Mouse (Mus musculus) thymus, postnatal 4 days (tissue): Measurements from ENCODE around the gene Krt77.
A peak's percentile ranks its signal among the peaks of the same experiment; 100 is the strongest.

Source experiments
- DNase-seq: peaks from one replicate; pipeline ENCODE4 v3.0.0; 2021

Gene Krt77

GRCm38 (mm10) chr15:101869431-101869830 lies at the start of gene Krt77:
Krt77 (minus strand) TSS chr15:101869705.
- DNase-seq: no peak

DNA sequence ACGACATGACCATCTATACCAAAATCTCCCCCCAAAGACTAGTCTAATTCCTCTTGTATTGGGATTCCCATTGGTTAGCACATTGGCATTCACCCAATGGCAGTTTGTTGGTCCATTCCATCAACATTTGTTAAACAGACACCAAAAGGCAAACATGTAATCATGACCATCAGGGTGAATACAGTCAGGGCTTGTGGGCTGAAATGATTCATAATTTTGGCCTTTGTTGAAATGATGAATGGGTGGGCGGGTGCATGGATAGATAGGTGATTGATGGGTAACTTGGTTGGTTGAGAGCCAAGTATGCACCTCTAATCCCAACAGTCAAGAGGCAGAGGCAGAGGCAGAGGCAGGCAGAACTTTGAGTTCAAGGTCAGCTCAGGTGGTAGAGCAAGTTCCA lies 46.6 kb upstream of the Krt77 start:
- DNase-seq: no peak

GRCm38 (mm10) chr15:101904849-101905248 lies 35.3 kb upstream of the Krt77 start:
- DNase-seq: no peak

DNA sequence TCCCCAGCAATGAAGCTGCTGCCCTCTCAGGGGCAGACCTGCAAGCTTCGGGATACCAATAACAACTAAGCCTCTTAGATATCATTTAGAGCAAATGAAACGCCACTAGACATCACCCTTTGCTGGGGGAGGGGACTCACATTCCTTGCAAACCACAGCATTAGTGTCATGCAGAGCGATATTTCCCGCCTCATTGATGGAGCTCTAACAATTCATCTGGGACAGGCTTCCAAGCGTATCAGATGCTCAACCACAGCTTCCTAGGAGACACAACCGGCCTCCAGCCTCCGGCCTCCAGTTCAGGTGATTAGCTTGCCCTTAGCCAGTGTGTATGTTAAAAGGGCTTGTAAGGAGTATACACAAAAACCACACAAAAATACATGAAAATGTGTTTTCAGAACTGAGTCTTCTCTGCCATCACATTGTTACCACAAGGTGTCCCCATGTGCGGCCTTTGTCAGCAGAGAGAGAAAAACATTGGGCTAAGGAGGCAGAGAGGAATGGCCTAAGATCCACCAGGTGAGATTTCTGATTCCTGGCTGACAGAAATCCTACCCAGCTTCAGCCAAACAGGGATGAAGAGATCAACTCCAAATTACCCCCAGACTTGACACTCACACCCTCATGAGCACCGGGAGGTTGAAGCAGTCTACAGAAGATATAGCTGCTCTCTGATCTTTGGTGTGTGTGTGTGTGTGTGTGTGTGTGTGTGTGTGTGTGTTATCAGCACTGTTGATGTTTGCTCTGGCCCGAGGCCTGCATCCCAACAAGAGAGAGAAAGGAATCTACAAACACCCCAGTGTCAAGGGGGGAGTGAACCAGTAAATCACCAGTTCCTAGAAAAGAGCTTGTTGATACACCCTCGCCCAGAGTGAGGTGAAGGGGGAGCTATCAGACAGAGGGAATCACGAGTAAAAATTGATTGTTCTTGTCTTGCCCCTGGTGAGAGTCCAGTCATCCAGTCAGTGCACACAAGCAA lies 33.0 kb upstream of the Krt77 start:
- DNase-seq: no peak

DNA sequence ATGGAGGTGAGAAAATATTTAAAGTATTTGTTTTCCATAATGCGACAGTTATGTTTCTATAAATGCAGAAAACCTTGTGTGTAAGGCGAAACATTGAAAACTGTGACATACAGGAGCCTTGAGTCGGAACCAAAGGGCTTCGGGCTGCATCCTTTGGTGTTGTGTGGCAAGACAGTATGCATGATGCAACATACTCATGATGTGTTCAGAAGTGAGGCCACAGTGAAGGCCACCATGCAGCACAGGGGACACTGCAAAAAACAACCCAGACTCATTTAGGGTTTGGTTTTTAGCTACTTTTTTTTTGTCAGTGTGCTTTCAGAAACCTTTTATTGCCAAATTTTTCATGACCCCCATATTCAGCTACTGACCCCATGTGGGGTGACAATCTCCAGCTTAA lies 25.7 kb upstream of the Krt77 start:
- no peak for DNase-seq

- no peak for DNase-seq
Measured at GRCm38 (mm10) chr15:101892820-101893219, 23.3 kb upstream of the Krt77 start, which contains the start of gene Krt76. Krt76 (minus strand) TSS chr15:101892920.

DNA sequence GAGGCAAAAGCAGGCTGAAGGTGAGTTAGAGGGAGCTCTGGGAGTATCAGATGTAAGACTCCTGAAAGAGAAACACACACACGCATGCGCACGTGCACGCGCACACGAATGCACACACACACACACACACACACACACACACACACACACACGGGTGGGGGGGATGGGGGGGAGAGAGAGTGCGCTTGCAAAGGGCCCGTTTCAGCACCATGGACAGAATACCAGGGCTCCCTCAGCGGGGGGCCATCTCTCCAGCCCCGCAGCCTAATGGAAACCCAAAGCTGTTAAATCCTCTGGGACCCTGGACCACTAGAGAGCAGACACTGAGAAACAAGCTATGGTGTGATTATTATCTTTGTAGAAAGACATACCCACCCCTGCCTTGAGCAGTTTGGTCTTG lies 10.3 kb upstream of the Krt77 start:
- DNase-seq: peak; percentile 21

DNA sequence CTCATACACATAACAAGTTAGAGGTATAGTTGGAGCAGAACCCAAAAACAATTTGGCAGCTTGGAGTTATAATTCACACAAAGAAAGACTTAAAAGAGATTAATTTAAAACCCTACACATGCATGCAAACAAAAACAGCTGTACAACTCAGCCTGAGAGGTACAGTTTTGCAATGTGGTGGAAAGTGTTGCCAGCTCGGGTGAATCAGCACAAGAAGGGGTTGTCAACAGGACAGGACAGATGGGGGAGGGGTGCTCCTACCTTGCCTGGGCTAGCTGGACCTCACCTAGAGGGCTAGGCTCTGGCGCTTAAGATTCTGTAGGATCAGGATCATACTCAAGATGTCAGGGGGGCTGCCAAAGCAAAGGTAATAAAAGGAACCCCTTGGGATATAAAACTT lies 8.5 kb upstream of the Krt77 start:
- no peak for DNase-seq

DNA sequence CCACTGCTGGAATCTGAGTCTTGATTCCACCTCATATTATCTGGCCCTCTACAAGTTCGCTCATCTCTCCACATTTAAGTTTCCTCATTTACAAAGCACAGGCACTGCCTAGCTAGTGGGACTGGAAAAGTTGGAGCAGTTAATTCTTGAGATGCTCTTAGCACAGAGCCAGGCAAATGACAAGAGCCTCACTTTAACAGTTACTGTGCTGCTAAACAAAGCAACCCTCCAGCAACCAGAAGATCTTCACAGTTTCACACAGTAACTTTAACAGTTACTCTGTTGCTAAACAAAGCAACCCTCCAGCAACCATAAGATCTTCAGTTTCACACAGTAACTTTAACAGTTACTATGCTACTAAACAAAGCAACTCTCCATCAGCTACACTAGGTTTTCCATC lies 4.9 kb upstream of the Krt77 start:
- DNase-seq: no peak

DNA sequence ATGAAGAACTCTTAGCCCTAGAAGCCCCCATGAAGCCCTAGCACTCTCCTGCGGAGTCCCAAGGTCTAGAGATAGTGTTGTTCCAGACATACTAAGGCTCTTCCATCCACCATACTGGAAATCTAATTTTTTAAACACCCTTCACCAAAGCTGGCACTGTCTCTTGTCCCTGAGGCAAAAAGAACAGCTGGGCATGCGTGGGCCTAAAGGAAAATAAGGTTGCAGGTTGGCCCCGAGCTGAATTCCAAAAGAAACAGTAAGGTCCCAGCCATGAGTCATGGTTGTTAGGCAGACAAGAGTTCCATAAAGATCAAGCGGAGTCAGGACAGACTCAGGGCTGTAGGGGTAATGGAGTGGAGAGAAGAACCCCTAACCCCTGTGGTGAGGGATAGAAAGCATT lies 3.7 kb upstream of the Krt77 start:
- no peak for DNase-seq

DNA sequence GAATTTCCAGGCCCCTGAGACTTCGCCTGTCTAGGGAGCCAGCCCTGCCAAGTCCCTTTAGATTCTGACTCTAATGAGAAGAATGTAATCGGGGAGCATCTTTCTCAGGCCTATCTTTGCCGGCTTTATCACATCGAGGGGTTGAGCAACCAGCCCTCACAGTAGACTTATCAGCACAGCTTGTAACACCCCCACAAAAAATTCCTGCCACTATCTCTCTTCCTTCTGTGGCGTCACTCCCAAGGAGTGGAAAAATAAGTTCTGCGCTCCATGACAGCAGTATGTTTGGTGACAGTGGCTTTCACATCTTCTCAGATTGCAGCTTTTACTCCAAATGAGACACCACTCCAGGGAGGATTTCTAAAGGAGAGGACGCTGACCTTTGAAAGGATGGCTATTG lies 2.8 kb downstream of the Krt77 start:
- DNase-seq: no peak

DNA sequence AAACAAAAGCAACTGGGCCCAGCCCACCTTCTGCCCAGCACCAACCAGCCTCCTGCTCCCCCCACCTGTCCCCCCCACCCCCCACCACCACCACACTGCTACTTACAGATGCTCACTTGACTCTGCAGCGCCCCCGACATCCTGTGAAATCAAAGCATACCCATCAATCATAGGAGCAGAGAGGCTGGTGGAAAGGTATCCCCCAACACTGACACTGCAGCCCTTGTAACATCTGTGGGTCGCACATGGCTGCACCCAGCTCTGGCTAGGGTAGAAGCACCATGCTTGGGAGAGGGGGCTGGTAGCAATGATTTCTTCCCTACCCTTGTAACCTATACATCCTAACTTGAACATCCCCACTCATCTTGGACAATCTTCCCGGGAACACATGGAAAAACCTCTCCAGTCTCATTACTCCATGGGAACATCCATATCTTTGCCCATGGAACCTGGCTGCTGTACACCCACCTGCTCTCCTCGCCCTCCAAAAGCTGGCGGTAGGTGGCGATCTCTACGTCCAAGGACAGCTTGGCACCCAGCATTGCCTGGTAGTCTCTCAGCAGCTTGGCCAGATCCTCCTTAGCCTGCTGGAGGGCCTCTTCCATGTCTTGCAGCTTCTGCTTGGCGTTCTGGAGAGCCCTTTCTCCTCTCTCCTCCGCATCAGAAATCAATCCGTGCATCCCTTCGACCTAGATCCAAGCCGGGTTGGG lies 8.9 kb downstream of the Krt77 start:
- peak; percentile 25 for DNase-seq

DNA sequence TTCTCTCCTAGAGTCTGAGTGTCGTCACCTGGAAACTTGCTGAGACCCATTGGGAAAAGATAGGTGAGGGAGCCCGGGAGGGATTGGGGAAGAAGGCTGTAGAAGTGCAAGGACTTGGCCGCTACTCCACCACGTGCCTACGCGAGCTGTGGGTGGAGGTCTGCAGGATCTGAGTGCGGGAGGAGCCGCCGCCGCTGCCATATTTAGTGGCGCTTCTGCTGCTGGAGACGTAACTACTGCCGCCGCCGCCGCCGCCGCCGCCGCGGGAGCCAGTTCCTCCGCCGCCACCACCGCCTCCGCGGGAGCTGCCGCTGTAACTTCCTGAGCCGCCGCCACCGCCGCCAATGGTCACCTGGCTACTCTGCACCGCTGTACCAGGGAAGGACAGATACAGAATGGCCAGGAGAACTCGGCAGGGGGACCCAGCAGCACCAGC lies 9.8 kb downstream of the Krt77 start:
- peak; percentile 66 for DNase-seq

DNA sequence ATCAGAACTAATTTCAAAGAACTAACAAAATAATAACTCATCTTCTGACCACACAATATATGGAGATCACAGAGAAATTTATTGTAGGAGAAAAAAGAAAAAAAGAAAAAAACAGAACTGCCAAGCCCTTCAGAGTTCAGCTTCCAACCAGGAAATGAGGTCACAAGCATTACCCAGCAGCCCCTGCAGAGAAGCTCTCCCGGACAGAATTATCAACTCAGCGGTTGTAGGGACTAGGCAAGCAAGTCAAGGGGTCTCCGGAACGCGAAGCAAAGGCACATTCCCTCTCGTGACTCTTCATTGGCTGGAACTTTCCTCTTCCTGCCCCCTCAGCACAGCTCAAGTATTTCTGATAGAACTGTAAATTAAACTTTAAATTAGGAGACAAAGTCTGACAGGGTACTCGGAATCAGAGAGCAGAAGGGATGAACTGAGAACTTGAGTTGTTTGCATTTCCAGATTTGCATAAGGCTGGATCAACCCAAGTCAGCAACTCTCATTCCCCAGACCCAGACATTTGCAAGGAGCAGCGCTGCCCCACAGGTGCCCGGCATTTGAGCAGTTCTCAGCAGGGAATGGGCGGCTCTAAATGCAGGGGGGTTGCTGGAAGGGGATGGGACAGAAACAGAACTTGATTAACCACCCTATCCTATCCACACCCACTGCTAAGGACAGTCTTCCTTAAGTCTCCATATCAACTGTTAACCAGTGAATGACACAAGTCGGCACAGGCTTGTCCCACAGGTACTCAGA lies 10.7 kb downstream of the Krt77 start:
- no peak for DNase-seq

GRCm38 (mm10) chr15:101856696-101857095 lies 12.8 kb downstream of the Krt77 start:
- DNase-seq: no peak

DNA sequence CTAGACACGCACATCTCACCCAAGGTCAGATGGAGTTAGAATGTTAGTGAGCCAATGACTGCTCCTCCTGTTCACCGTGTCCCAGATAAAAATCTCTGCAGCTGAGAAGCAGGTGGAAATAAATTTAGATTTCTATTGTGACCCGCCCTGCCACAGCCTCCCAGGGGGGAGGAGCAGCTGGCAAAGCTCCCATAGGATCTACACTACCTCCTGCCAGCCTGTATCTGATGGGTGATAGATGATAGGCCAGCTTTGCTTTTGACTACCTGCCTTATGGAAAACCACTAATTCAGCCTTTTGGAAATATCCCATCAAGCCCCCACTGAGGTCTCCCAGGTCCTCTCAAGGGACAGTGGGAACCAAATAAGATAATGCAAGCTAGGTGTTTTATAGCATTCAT lies 13.8 kb downstream of the Krt77 start:
- no peak for DNase-seq

DNA sequence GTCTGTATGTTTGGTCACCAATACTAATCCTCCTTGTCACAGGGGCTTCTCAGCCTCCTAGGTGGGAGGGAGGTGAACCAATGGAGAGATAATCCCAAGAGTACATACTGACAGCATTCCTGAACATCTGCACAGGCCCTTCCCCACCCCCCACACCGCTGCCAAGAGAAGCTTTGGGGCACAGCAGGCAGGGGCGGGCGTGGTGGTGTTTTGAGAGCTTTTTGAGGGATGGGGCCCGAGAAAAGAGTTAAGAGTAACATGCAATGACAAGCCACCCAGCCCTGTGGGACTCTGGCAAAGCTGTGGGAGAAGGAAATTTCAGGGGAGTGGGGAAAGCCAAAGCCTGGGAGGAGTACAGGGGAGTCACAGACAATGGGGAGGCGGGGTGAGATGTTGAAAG lies 15.2 kb downstream of the Krt77 start:
- DNase-seq: no peak

DNA sequence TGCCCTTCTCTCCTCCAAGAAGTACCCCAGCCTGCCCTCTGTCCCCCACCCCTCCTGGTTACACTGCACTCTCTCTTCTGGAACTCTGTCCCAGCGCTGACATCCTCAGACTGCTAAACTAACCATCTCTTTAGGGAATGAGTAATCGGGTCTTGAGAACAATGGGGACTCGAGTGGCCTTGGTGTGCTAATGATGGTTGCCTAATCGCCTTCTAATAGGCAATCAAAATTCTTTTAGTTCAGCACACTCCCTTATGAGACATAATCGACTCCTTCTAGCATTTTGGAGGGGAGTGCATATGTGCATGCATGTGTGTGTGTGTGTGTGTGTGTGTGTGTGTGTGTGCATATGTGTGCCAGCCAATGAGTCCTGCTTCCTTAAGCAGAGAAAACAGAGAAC lies 16.9 kb downstream of the Krt77 start:
- no peak for DNase-seq

- DNase-seq: no peak
Measured at GRCm38 (mm10) chr15:101850694-101851093, 18.8 kb downstream of the Krt77 start, which contains the start of gene Krt1. Krt1 (minus strand) TSS chr15:101850794.

DNA sequence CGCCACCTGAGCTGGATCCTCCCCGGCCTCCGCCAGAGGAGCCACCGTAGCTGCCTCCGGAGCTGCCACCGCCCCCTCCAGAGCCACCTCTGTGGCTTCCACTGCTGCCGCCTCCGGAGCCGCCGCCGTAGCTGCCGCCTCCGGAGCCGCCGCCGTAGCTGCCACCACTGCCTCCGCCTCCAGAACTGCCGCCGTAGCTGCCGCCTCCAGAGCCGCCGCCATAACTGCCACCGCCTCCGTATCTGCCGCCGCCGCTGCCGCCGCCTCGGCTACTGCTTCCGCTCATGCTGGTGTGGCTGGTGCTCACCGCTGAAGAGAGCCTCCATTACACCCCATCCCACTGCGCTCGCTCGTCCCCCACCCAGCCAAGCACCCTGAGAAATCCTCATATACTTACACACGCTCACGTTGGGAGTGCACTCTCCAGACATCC lies 23.5 kb downstream of the Krt77 start:
- DNase-seq: peak; percentile 70

GRCm38 (mm10) chr15:101843192-101843591 lies 26.3 kb downstream of the Krt77 start:
- DNase-seq: no peak

- DNase-seq: no peak
Measured at GRCm38 (mm10) chr15:101834784-101835328, 34.6 kb downstream of the Krt77 start.

DNA sequence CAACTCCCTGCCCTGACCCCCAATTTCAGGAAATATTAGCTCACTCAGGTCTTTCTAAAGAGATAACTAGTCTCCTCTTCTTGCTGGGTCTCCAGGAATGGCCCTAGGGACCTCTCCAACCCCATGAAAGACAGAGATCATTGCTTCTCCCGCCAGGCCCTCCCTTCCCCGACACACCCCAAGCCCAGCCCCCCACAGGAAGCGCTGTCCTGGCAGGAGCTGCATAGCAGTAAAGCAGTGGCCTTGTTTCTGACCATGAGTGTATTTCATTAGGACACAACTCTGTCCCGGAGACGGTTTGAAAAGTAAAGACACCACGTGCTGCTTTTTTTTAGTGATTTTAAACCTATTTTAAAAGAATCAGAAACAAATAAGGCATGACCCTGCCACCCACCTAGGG lies 36.4 kb downstream of the Krt77 start:
- DNase-seq: no peak
